Mouse (Mus musculus) brain, embryonic 14.5 days (tissue): Measurements from ENCODE around the gene Slc36a4.

Source experiments
- CTCF ChIP-seq: fragments of 200-500 bp; IDR thresholded peaks from 2 replicates; pipeline ENCODE4 v1.5.1; 2012; ENCODE audit warnings: inconsistent platforms, mild to moderate bottlenecking, moderate library complexity, borderline replicate concordance; ENCODE audit not compliant: insufficient read depth, insufficient read length; ENCODE audit errors: extremely low read depth
- POLR2A ChIP-seq: fragments of 200-500 bp; IDR thresholded peaks from 2 replicates; pipeline ENCODE4 v1.6.1; 2012; ENCODE audit warnings: mild to moderate bottlenecking, inconsistent platforms, borderline replicate concordance; ENCODE audit not compliant: poor library complexity, insufficient read depth, insufficient read length, severe bottlenecking; ENCODE audit errors: extremely low read depth

GRCm38 (mm10) chr9:15711676-15712075, 2.1 kb downstream of the Slc36a4 start:
- TF ChIP-seq CTCF: no peak
- no peak for TF ChIP-seq POLR2A
